Mouse (Mus musculus): ENCODE measurements at regions not wholly inside any gene's neighbourhood (a gene's known extent, or its start where the extent isn't known, plus 50 kb on each side); places are given as distances from the start of the nearest gene placed in this dataset.

DNA sequence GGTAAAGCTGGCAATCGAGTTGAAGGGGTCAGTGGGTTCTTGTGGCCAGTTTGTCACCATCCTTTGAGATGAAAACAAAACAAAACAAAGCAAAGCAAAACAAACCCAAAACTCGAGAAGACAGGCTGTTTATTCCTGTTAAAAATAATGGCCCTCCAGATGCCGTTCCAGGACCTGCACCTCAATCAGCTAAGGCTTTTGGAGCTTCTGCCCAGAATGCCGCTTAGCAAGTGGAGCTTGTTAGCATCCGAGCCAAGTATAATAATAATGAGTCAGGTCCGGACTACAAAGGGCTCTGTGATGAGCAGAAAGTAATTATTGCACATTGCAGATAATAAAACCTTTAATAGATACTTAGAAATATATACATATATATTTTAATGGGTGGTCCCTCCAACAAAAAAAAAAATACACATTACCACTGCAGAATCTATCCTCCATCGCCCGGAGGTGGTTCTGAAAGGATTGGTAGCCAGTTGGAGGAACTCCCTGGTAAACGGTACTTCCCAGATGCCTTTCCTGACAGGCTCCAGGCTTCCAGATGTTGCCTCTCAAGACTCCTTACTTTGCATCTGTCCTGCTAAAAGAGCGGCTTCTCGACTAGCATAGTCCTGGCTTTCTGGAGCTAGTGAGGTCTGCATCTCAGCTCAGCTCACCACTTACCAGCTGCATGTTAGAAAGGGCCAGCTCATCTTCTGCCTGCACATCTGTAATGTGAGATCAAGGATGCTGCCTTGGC, 1145.8 kb upstream of the A1bg start:
- WGBS (ENCODE audit: insufficient replicate concordance) = 82% methylated on average over 11 of the region's 11 CpGs
- Histone ChIP-seq H3K9me3 (ENCODE audit: low read length) (no peaks in the 10 kb centered on the region), H3K36me3 (replicated peaks; ENCODE audit: insufficient read depth, low read length) (0 out of 2 replicates have a peak, but pooled peaks cover 2% of the 10 kb centered on the region), H3K4me3 (ENCODE audit: low read depth, low read length) (no peak overlapping the region), H3K4me1 (ENCODE audit: insufficient read depth) (no peaks in the 10 kb centered on the region), H3K27me3 (ENCODE audit: insufficient read depth, low read length) (no peaks in the 10 kb centered on the region), H3K4me2 (ENCODE audit: low read depth, low read length) (no peak overlapping the region), H3K9ac (replicated peaks) (no peak overlapping the region), H3K27ac (ENCODE audit: low read depth) (no peak overlapping the region)
- no peak for DNase-seq
- ATAC-seq = no peak
- TF ChIP-seq EP300 (IDR thresholded peaks at IDR 0.05; ENCODE audit: low read depth) (no peak), CTCF (IDR thresholded peaks at IDR 0.05; ENCODE audit: low read depth) (no peak)

DNA sequence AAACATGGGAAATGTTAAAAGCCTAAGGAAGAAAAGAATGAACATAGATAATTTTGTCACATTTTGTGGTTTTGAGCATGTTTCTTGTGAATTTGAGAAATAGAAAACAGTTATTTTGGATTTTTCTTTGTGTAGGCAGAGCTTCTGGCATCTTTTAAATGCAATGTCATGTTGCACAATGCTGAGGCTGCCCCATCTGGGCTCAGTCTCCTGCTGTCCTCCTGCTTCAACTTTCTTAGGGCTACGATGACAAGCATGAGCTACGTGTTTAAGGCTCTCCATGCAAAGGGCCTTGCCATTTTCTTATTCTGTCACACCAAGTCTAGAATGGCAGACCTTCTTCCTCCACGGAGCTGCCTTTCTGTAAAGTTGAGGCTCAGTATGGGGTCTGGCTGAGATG, 1141.6 kb upstream of the A1bg start:
- Histone ChIP-seq H3K4me2 (ENCODE audit: low read depth, low read length) (no peak overlapping the region), H3K9me3 (ENCODE audit: low read length) (no peaks in the 10 kb centered on the region), H3K9ac (replicated peaks) (no peak overlapping the region), H3K27ac (ENCODE audit: low read depth) (no peak overlapping the region), H3K4me3 (ENCODE audit: low read depth, low read length) (no peak overlapping the region), H3K36me3 (replicated peaks; ENCODE audit: insufficient read depth, low read length) (0 out of 2 replicates have a peak, but pooled peaks cover 2% of the 10 kb centered on the region), H3K27me3 (ENCODE audit: insufficient read depth, low read length) (no peaks in the 10 kb centered on the region), H3K4me1 (ENCODE audit: insufficient read depth) (no peaks in the 10 kb centered on the region)
- DNase-seq (no peak), ATAC-seq (no peak)
- 88% methylated on average over 3 of the region's 3 CpGs for WGBS (ENCODE audit: insufficient replicate concordance)
- TF ChIP-seq EP300 (IDR thresholded peaks at IDR 0.05; ENCODE audit: low read depth) = no peak
- no peak for TF ChIP-seq CTCF (IDR thresholded peaks at IDR 0.05; ENCODE audit: low read depth)

DNA sequence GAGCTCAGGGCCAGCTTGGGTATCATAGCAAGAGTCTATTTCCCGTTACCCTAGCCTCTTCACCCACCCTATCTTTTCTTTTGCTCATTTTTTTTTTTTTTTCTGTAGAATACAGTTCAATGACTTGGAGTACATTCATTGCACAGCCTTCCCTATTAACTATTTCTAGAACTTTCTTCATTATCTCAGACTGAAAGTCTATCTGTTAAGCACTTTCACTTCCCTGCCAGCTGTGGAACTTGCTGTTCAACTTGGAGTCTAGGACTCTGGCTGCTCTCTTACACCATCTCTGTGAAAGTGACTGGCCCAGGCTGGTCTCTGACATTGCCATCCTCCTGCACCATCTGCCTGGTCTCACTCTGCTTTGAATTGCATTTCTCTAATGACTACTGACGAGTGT, 1134.6 kb upstream of the A1bg start:
- peak overlapping the region; percentile 71 for H3K27ac ChIP-seq (ENCODE audit: low read depth)
- WGBS (ENCODE audit: insufficient replicate concordance) = 72% methylated on average over 2 of the region's 2 CpGs
- no peak for TF ChIP-seq CTCF (IDR thresholded peaks at IDR 0.05; ENCODE audit: low read depth)
- TF ChIP-seq EP300 (IDR thresholded peaks at IDR 0.05; ENCODE audit: low read depth) = no peak
- H3K27me3 ChIP-seq (ENCODE audit: insufficient read depth, low read length) = no peaks in the 10 kb centered on the region
- peaks cover 11% of the 10 kb centered on the region for H3K4me1 ChIP-seq (ENCODE audit: insufficient read depth)
- H3K9me3 ChIP-seq (ENCODE audit: low read length) = no peaks in the 10 kb centered on the region
- no peaks in the 10 kb centered on the region for H3K36me3 ChIP-seq (replicated peaks; ENCODE audit: insufficient read depth, low read length)
- ATAC-seq (peak; percentile 40; the same call in 1 of the 2 replicates), DNase-seq (no peak)
- no peak overlapping the region for H3K4me3 ChIP-seq (ENCODE audit: low read depth, low read length)
- no peak overlapping the region for H3K9ac ChIP-seq (replicated peaks)
- H3K4me2 ChIP-seq (ENCODE audit: low read depth, low read length) = no peak overlapping the region

DNA sequence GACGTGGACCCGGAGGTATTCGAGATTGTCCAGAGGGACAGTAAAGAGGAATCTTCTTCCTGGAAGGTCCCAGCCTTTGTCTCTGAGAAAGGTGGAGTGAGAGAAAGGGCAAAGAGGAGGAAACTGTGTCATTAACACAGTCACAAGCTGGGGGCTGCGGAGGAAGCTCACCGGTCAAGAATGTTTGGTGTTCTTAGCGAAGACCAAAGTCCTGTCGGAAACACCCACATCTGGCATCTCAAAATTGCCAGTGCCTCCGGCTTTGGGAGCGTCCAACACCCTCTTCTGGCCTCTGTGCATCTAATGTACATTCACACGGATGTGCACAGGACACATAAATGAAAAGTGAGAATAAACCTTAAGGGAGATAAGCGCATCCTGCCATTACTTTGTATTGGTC, 1134.1 kb upstream of the A1bg start:
- 82% methylated on average over 11 of the region's 11 CpGs for WGBS (ENCODE audit: insufficient replicate concordance)
- peaks cover 11% of the 10 kb centered on the region for H3K4me1 ChIP-seq (ENCODE audit: insufficient read depth)
- peak overlapping the region; percentile 71 for H3K27ac ChIP-seq (ENCODE audit: low read depth)
- H3K9ac ChIP-seq (replicated peaks) = no peak overlapping the region
- ATAC-seq = no peak
- no peak for DNase-seq
- no peaks in the 10 kb centered on the region for H3K36me3 ChIP-seq (replicated peaks; ENCODE audit: insufficient read depth, low read length)
- TF ChIP-seq CTCF (IDR thresholded peaks at IDR 0.05; ENCODE audit: low read depth) = no peak
- TF ChIP-seq EP300 (IDR thresholded peaks at IDR 0.05; ENCODE audit: low read depth) = no peak
- no peak overlapping the region for H3K4me3 ChIP-seq (ENCODE audit: low read depth, low read length)
- no peaks in the 10 kb centered on the region for H3K9me3 ChIP-seq (ENCODE audit: low read length)
- no peak overlapping the region for H3K4me2 ChIP-seq (ENCODE audit: low read depth, low read length)
- no peaks in the 10 kb centered on the region for H3K27me3 ChIP-seq (ENCODE audit: insufficient read depth, low read length)

DNA sequence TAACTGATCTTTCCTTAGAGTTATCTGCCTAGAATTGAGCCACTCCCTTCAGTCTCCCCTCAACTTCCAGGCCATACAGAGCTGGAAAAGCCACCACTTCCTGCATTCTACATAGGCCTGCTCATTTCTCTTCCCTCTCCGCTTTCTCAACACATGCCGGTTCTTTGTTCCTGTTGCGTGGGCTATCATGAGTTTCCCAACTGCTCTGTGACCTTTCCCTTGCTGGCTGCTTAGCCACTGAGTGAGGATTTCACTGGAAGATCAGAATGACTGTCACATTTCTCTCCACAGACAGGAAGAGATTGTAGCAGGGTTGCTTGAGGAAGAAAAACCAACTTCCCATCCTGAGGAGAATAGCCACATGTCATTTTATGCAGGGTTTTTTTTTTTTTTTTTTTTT, 1133.6 kb upstream of the A1bg start:
- Histone ChIP-seq H3K9ac (replicated peaks) (no peak overlapping the region), H3K27me3 (ENCODE audit: insufficient read depth, low read length) (no peaks in the 10 kb centered on the region), H3K4me2 (ENCODE audit: low read depth, low read length) (no peak overlapping the region), H3K27ac (ENCODE audit: low read depth) (peak overlapping the region; percentile 71), H3K9me3 (ENCODE audit: low read length) (no peaks in the 10 kb centered on the region), H3K4me3 (ENCODE audit: low read depth, low read length) (no peak overlapping the region), H3K4me1 (ENCODE audit: insufficient read depth) (peaks cover 11% of the 10 kb centered on the region), H3K36me3 (replicated peaks; ENCODE audit: insufficient read depth, low read length) (no peaks in the 10 kb centered on the region)
- TF ChIP-seq CTCF (IDR thresholded peaks at IDR 0.05; ENCODE audit: low read depth) (no peak), EP300 (IDR thresholded peaks at IDR 0.05; ENCODE audit: low read depth) (0 out of 2 replicates have a peak, but pooled peaks have one; percentile 25)
- 45% methylated on average over 3 of the region's 3 CpGs for WGBS (ENCODE audit: insufficient replicate concordance)
- DNase-seq (peak; percentile 44), ATAC-seq (peak; percentile 81)

DNA sequence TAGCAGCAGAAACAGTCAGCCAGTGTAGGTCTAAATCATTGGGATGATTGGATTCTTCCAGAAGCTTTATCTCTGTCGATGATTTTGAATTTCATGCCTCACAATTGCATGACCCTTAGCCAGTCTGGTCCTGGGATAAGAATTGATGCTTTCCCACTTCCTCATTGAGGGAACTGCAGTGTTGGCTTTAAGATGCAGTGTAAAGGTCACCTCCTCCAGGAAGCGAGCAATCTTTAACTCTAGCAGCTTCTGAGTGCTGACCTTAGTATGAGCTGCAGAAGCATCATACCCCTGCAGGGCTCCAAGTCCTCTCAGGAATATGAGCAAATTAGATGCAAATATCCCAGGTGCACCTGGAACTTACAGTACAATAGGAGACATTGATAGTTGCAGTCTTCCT, 1132.2 kb upstream of the A1bg start:
- no peak for TF ChIP-seq EP300 (IDR thresholded peaks at IDR 0.05; ENCODE audit: low read depth)
- TF ChIP-seq CTCF (IDR thresholded peaks at IDR 0.05; ENCODE audit: low read depth) = no peak
- Histone ChIP-seq H3K27me3 (ENCODE audit: insufficient read depth, low read length) (no peaks in the 10 kb centered on the region), H3K4me3 (ENCODE audit: low read depth, low read length) (no peak overlapping the region), H3K36me3 (replicated peaks; ENCODE audit: insufficient read depth, low read length) (no peaks in the 10 kb centered on the region), H3K27ac (ENCODE audit: low read depth) (no peak overlapping the region), H3K4me1 (ENCODE audit: insufficient read depth) (peaks cover 11% of the 10 kb centered on the region), H3K9me3 (ENCODE audit: low read length) (no peaks in the 10 kb centered on the region), H3K9ac (replicated peaks) (no peak overlapping the region), H3K4me2 (ENCODE audit: low read depth, low read length) (no peak overlapping the region)
- ATAC-seq (no peak), DNase-seq (no peak)
- WGBS (ENCODE audit: insufficient replicate concordance) = 84% methylated on average over 2 of the region's 2 CpGs
